Mouse (Mus musculus): Measurements from ENCODE around the gene Zbtb32.
A peak's percentile ranks its signal among the peaks of the same experiment; 100 is the strongest.

The Zbtb32 gene

GRCm38 (mm10) chr7:30566033-30566432 is 32.7 kb downstream of the Zbtb32 start:
- no peak for DNase-seq (ENCODE audit: low spot score in 2 of 2)

- DNase-seq (ENCODE audit: low spot score in 2 of 2): no peak
These were observed 33.6 kb downstream of the Zbtb32 start, which contains the start of gene Igflr1 for GRCm38 (mm10) chr7:30564970-30565571. Igflr1 (plus strand) TSS chr7:30565427.

GRCm38 (mm10) chr7:30563906-30564280 is 34.8 kb downstream of the Zbtb32 start:
- DNase-seq (ENCODE audit: low spot score in 2 of 2): no peak

- peak; percentile 92 to 96 for DNase-seq (ENCODE audit: low spot score in 2 of 2)
These were observed 35.4 kb downstream of the Zbtb32 start, which contains the start of the genes U2af1l4, Gm49396 and Psenen for GRCm38 (mm10) chr7:30563117-30563905. U2af1l4 (plus strand) TSS chr7:30563301. Gm49396 (plus strand) TSS chr7:30563344. Psenen (minus strand) TSS chr7:30563627.

GRCm38 (mm10) chr7:30562526-30563116 is 36.1 kb downstream of the Zbtb32 start:
- DNase-seq (ENCODE audit: low spot score in 2 of 2): no peak

GRCm38 (mm10) chr7:30560296-30560695 is 38.4 kb downstream of the Zbtb32 start:
- no peak for DNase-seq (ENCODE audit: low spot score in 2 of 2)

GRCm38 (mm10) chr7:30559443-30559954 is 39.2 kb downstream of the Zbtb32 start, which contains the start of gene Lin37:
Lin37 (minus strand) TSS chr7:30559838.
- DNase-seq (ENCODE audit: low spot score in 2 of 2): peak; percentile 94 to 95

GRCm38 (mm10) chr7:30558656-30559442 is 39.9 kb downstream of the Zbtb32 start:
- no peak for DNase-seq (ENCODE audit: low spot score in 2 of 2)

GRCm38 (mm10) chr7:30557901-30558514 is 40.7 kb downstream of the Zbtb32 start:
- DNase-seq (ENCODE audit: low spot score in 2 of 2): no peak

- no peak for DNase-seq (ENCODE audit: low spot score in 2 of 2)
These were observed 41.7 kb downstream of the Zbtb32 start for GRCm38 (mm10) chr7:30556894-30557536.

GRCm38 (mm10) chr7:30553810-30554584 is 44.7 kb downstream of the Zbtb32 start:
- DNase-seq (ENCODE audit: low spot score in 2 of 2): no peak

- DNase-seq (ENCODE audit: low spot score in 2 of 2): peak in 1 of 2 experiments; percentile 44
These were observed 45.6 kb downstream of the Zbtb32 start for GRCm38 (mm10) chr7:30553021-30553589.

GRCm38 (mm10) chr7:30552102-30553020 is 46.3 kb downstream of the Zbtb32 start, which contains the start of the genes Hspb6 and Proser3:
Hspb6 (plus strand) TSS chr7:30552178.
Proser3 (minus strand) TSS chr7:30552299.
- peak; percentile 94 to 96 for DNase-seq (ENCODE audit: low spot score in 2 of 2)

GRCm38 (mm10) chr7:30551445-30552101 is 47.1 kb downstream of the Zbtb32 start:
- DNase-seq (ENCODE audit: low spot score in 2 of 2): no peak

GRCm38 (mm10) chr7:30550603-30551002 is 48.1 kb downstream of the Zbtb32 start:
- no peak for DNase-seq (ENCODE audit: low spot score in 2 of 2)

GRCm38 (mm10) chr7:30549880-30550279 is 48.8 kb downstream of the Zbtb32 start:
- no peak for DNase-seq (ENCODE audit: low spot score in 2 of 2)

GRCm38 (mm10) chr7:30544327-30544726 is 54.4 kb downstream of the Zbtb32 start:
- no peak for DNase-seq (ENCODE audit: low spot score in 2 of 2)

- no peak for DNase-seq (ENCODE audit: low spot score in 2 of 2)
These were observed 58.1 kb downstream of the Zbtb32 start for GRCm38 (mm10) chr7:30540572-30540971.
